Mouse (Mus musculus): Measurements from ENCODE around the gene Dnmt3a. TPM values are rescaled to one million over a fixed set of nuclear protein-coding genes. Genes with fewer than 3 reads are reported as not detected.

The Dnmt3a gene
- polyA plus RNA-seq, 1 experiment from 2014 or later = 142 TPM

DNA sequence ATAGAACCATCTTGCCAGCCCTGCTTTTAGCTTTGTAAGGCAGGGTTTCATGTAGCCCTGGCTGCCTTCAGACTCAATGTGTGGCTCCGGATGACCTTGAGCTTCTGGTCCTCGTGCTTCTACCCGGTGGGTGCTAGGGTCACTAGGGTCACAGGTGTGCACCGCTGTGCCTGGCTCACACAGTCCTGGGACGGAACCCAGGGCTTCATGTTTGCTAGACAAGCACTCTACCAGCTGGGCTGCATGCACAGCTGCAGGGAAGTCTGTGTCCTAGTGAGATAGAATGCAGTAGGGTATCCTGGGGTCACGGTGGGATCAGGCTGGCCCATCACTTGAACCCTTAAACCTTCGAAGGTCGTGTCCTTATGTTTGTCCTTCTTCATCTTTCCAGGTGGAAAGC is 59.8 kb downstream of the Dnmt3a start:
- Histone ChIP-seq H3K27me3 (replicated peaks) (no peaks in the 10 kb centered on the region), H3K9me3 (replicated peaks) (no peaks in the 10 kb centered on the region), H3K9ac (no peak overlapping the region), H3K4me2 (no peak overlapping the region), H3K4me1 (replicated peaks) (peaks cover 42% of the 10 kb centered on the region), H3K4me3 (no peak overlapping the region), H3K27ac (ENCODE audit: poor library complexity, severe bottlenecking) (no peak overlapping the region), H3K36me3 (peaks cover 50% of the 10 kb centered on the region)
- 86% methylated on average over 8 of the region's 8 CpGs for WGBS
- no peak for ATAC-seq (ENCODE audit: insufficient number of reproducible peaks, low FRiP score)

GRCm38 (mm10) chr12:3866654-3867370 is 61.0 kb downstream of the Dnmt3a start:
- ATAC-seq (ENCODE audit: insufficient number of reproducible peaks, low FRiP score) = no peak
- 65% methylated on average over 12 of the region's 12 CpGs for WGBS
- Histone ChIP-seq H3K4me1 (replicated peaks) (peaks cover 54% of the 10 kb centered on the region), H3K9ac (no peak overlapping the region), H3K9me3 (replicated peaks) (no peaks in the 10 kb centered on the region), H3K4me2 (no peak overlapping the region), H3K36me3 (peaks cover 38% of the 10 kb centered on the region), H3K27ac (ENCODE audit: poor library complexity, severe bottlenecking) (no peak overlapping the region), H3K27me3 (replicated peaks) (no peaks in the 10 kb centered on the region), H3K4me3 (no peak overlapping the region)

GRCm38 (mm10) chr12:3868115-3868514 is 62.3 kb downstream of the Dnmt3a start:
- Histone ChIP-seq H3K4me1 (replicated peaks) (peaks cover 67% of the 10 kb centered on the region), H3K9ac (peak overlapping the region; percentile 7; the same call in 1 of the 2 replicates), H3K36me3 (peaks cover 37% of the 10 kb centered on the region), H3K4me3 (no peak overlapping the region), H3K4me2 (no peak overlapping the region), H3K27ac (ENCODE audit: poor library complexity, severe bottlenecking) (peak overlapping the region; percentile 78), H3K9me3 (replicated peaks) (no peaks in the 10 kb centered on the region), H3K27me3 (replicated peaks) (no peaks in the 10 kb centered on the region)
- 57% methylated on average over 5 of the region's 5 CpGs for WGBS
- ATAC-seq (ENCODE audit: insufficient number of reproducible peaks, low FRiP score) = no peak

- WGBS = 49% methylated on average over 7 of the region's 7 CpGs
- Histone ChIP-seq H3K9me3 (replicated peaks) (no peaks in the 10 kb centered on the region), H3K9ac (peak overlapping the region; percentile 24; the same call in 1 of the 2 replicates), H3K4me3 (no peak overlapping the region), H3K36me3 (peaks cover 41% of the 10 kb centered on the region), H3K27ac (ENCODE audit: poor library complexity, severe bottlenecking) (peak overlapping the region; percentile 78), H3K4me1 (replicated peaks) (peaks cover 75% of the 10 kb centered on the region), H3K4me2 (no peak overlapping the region), H3K27me3 (replicated peaks) (no peaks in the 10 kb centered on the region)
- no peak for ATAC-seq (ENCODE audit: insufficient number of reproducible peaks, low FRiP score)
Observed at GRCm38 (mm10) chr12:3868676-3869458, 63.1 kb downstream of the Dnmt3a start.

DNA sequence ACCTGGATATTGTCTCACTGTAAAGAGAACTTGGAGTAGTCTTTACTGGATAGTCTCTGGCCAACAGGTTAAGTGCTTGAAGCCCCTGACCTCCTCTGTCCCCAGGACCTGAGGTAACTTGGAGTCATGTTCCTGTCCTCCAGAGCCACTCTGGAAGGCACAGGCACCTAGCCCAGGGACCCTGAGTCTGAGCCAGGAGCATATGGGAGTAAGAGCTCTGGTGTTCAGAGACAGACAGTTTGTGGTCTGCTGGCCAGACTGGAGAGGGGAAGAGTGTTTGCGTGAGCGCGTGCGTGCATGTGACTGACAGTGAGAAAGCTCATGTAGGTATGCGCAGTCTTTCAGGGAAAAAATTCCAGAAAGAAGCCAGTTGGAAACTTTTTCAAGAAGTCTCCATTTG is 64.2 kb downstream of the Dnmt3a start:
- Histone ChIP-seq H3K4me3 (no peak overlapping the region), H3K4me2 (no peak overlapping the region), H3K9me3 (replicated peaks) (no peaks in the 10 kb centered on the region), H3K27ac (ENCODE audit: poor library complexity, severe bottlenecking) (no peak overlapping the region; the same call in 1 of the 2 replicates), H3K36me3 (peaks cover 38% of the 10 kb centered on the region), H3K27me3 (replicated peaks) (no peaks in the 10 kb centered on the region), H3K9ac (0 out of 2 replicates have a peak overlapping the region, but pooled peaks have one; percentile 24), H3K4me1 (replicated peaks) (peaks cover 79% of the 10 kb centered on the region)
- ATAC-seq (ENCODE audit: insufficient number of reproducible peaks, low FRiP score) = no peak
- WGBS = 90% methylated on average over 5 of the region's 5 CpGs

DNA sequence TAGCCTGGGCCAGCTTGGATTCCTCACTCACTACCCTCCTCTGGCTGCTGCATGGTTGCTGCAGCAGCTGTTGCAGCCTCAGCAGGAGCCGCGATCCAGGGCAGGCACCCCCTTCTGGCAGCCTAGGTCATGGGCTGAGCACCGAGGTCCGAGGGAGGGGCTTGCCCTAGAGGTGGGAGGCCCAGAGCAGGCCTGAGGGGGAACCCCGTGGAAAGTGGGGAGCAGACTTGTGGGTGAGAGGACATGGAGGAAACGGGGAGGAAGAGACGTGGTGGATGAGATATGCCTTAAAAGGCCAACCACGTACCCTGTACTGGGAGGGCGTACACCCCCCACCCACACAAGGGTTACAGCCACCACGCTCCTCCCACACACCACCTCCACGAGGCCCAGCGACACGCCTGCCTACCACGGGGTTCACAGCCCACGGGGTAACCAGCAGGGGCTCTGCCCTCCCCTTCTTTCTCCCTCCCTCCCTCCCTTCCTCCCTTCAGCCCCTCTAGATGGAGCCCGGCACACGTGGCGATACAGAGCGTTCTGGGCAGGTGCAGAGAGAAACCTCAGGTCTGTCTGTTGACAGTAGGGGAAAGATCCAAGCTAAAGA is 65.2 kb downstream of the Dnmt3a start:
- peaks cover 31% of the 10 kb centered on the region for H3K36me3 ChIP-seq
- peak overlapping the region; percentile 42; the same call in 1 of the 2 replicates for H3K27ac ChIP-seq (ENCODE audit: poor library complexity, severe bottlenecking)
- ATAC-seq (ENCODE audit: insufficient number of reproducible peaks, low FRiP score) = peak; percentile 41
- peak overlapping the region; percentile 52 for H3K9ac ChIP-seq
- peak overlapping the region; percentile 38 for H3K4me2 ChIP-seq
- no peaks in the 10 kb centered on the region for H3K27me3 ChIP-seq (replicated peaks)
- H3K9me3 ChIP-seq (replicated peaks) = no peaks in the 10 kb centered on the region
- H3K4me1 ChIP-seq (replicated peaks) = peaks cover 77% of the 10 kb centered on the region
- WGBS = 7% methylated on average over 19 of the region's 19 CpGs
- no peak overlapping the region for H3K4me3 ChIP-seq

DNA sequence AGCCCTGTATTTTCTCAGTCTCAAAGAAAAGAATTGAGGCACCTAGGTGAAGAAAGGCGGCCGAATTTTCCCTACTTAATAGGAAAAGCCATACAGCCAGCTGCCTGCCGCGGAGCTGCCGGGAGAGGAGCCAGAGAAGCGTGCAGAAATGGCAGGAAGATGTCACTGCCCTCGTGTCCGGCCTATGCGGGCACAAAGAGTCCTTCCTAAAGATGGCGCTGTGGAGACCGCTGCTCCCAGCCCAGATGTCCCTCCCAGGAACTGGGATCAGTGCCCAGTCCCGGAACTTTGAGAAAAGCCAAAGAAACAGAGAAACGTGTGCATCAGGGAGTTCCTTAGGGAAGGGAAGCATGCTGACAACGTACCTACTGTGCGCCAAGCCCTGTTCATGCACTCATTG is 65.8 kb downstream of the Dnmt3a start:
- no peak for ATAC-seq (ENCODE audit: insufficient number of reproducible peaks, low FRiP score)
- Histone ChIP-seq H3K9ac (no peak overlapping the region), H3K4me1 (replicated peaks) (peaks cover 71% of the 10 kb centered on the region), H3K27me3 (replicated peaks) (no peaks in the 10 kb centered on the region), H3K4me2 (no peak overlapping the region), H3K4me3 (no peak overlapping the region), H3K27ac (ENCODE audit: poor library complexity, severe bottlenecking) (no peak overlapping the region), H3K36me3 (peaks cover 31% of the 10 kb centered on the region), H3K9me3 (replicated peaks) (no peaks in the 10 kb centered on the region)
- WGBS = 32% methylated on average over 15 of the region's 15 CpGs

- H3K9ac ChIP-seq = peak overlapping the region; percentile 19; the same call in 1 of the 2 replicates
- H3K27ac ChIP-seq (ENCODE audit: poor library complexity, severe bottlenecking) = peak overlapping the region; percentile 48
- 73% methylated on average over 9 of the region's 9 CpGs for WGBS
Observed at GRCm38 (mm10) chr12:3872410-3873230, 66.8 kb downstream of the Dnmt3a start.

GRCm38 (mm10) chr12:3875474-3875873 is 69.7 kb downstream of the Dnmt3a start:
- Histone ChIP-seq H3K4me1 (replicated peaks) (peaks cover 53% of the 10 kb centered on the region), H3K9ac (no peak overlapping the region), H3K4me3 (no peak overlapping the region), H3K27ac (ENCODE audit: poor library complexity, severe bottlenecking) (no peak overlapping the region), H3K9me3 (replicated peaks) (no peaks in the 10 kb centered on the region), H3K27me3 (replicated peaks) (no peaks in the 10 kb centered on the region), H3K4me2 (no peak overlapping the region), H3K36me3 (peaks cover 52% of the 10 kb centered on the region)
- no peak for ATAC-seq (ENCODE audit: insufficient number of reproducible peaks, low FRiP score)

More at GRCm38 (mm10) chr12:3872410-3873230, 66.8 kb downstream of the Dnmt3a start:
- Histone ChIP-seq H3K36me3 (peaks cover 34% of the 10 kb centered on the region), H3K4me3 (no peak overlapping the region), H3K27me3 (replicated peaks) (no peaks in the 10 kb centered on the region), H3K9me3 (replicated peaks) (no peaks in the 10 kb centered on the region), H3K4me1 (replicated peaks) (peaks cover 68% of the 10 kb centered on the region), H3K4me2 (no peak overlapping the region)
- no peak for ATAC-seq (ENCODE audit: insufficient number of reproducible peaks, low FRiP score)

GRCm38 (mm10) chr12:3877376-3877775 is 71.6 kb downstream of the Dnmt3a start:
- H3K9ac ChIP-seq = no peak overlapping the region
- WGBS = 81% methylated on average over 4 of the region's 4 CpGs
- no peak for ATAC-seq (ENCODE audit: insufficient number of reproducible peaks, low FRiP score)
- no peak overlapping the region for H3K4me2 ChIP-seq
- H3K9me3 ChIP-seq (replicated peaks) = no peaks in the 10 kb centered on the region
- peaks cover 70% of the 10 kb centered on the region for H3K36me3 ChIP-seq
- no peak overlapping the region for H3K27ac ChIP-seq (ENCODE audit: poor library complexity, severe bottlenecking)
- peaks cover 45% of the 10 kb centered on the region for H3K4me1 ChIP-seq (replicated peaks)
- no peaks in the 10 kb centered on the region for H3K27me3 ChIP-seq (replicated peaks)
- no peak overlapping the region for H3K4me3 ChIP-seq

Data from heart, embryonic 12.5 days (tissue).